Mouse (Mus musculus): ENCODE results near the gene Acox1.

The Acox1 gene

DNA sequence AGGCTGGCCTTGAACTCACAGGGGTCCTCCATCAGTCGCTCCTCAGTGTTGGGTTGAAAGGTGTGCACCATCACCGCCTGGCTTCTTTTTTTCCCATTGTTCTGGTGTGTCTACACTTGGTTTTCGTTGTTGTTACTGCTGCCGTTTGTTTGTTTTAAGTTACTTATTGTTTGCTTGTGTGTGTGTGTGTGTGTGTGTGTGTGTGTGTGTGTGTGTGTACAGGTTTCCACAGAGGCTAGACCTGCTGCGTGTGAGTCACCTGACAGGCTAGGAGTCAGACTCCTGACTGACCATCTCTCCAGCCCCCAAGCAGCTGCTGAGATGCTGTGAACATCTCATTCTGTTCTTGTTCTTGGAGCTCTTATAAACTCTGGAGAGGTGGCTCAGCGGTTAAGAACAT lies 14.0 kb upstream of the Acox1 start:
- DNase-seq (ENCODE audit: low read depth, low spot score): no peak

DNA sequence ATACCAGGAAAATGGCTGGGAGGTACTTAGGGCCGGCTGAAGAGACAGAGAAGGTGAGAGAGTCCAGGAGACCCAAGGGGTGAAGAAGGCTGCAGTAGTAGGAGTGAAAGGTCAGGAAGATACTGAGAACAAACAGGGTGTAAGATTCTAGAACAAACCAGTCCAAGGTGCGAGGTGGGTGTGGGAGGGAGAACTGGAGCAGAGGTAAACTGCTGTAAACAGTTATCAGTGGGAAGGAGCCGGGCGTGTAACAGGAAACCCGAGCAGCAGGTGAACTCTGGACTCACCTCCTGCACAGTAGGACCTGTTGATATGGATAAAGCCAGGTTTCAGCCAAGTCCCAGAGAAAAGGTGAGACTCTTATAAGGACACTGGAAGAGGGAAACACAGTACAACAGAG lies 11.9 kb upstream of the Acox1 start:
- DNase-seq (ENCODE audit: low read depth, low spot score): no peak

DNA sequence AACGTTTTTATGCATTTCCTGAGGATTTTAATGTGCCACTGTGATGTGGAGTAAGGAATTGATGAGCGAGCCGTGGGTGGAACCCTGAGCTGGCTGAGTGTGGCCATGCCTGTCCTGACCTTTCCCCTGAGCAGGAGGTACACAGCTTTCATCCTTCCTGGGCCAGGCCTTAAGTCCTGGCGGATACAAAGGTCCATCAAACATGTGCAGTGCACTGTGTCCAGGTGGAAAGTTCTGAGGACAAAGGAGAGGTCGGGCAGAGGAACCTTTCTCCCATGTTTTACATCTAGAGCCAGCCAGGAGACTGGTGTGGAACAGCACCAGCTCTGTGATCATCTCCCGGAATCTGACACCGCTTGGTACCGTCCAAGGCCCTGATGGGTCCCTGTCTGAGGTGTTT lies 10.4 kb upstream of the Acox1 start:
- no peak for DNase-seq (ENCODE audit: low read depth, low spot score)

DNA sequence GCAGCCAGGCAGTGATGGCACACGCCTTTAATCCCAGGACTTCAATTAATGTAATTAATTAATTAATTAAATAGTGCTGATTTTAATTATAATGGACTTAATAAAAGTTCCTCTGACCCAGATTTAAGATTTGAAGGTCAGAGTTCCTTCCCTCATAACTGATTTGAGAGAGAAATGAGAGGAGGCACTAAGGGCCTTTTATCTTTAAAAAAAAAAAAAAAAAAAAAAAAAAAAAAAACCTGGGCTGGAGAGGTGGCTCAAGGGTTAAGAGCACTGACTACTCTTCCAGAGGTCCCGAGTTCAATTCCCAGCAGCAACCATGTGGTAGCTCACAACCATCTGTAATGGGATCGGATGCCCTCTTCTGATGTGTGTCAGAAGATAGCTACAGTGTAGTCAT lies 9.8 kb upstream of the Acox1 start:
- DNase-seq (ENCODE audit: low read depth, low spot score): no peak

DNA sequence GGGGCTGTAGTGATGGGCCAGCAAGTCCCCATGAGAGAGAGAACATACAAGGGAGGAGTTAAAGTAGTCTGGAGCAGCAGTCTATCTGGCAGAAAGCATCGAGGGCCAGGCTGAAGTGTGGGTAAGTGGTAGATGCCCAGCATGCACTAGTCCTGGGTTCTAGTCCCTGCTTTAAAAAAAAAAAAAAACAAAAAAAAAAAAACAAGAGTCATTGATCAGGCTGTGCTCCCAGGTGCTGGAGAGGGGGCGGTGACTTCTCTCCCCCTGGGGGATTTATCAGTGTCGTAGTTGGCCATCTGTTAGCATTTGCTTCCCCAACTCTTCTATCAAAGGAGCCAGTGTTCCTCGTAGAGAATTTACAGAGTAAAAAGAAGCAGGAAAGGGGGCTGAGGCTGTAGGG lies 7.8 kb upstream of the Acox1 start:
- DNase-seq (ENCODE audit: low read depth, low spot score): no peak

DNA sequence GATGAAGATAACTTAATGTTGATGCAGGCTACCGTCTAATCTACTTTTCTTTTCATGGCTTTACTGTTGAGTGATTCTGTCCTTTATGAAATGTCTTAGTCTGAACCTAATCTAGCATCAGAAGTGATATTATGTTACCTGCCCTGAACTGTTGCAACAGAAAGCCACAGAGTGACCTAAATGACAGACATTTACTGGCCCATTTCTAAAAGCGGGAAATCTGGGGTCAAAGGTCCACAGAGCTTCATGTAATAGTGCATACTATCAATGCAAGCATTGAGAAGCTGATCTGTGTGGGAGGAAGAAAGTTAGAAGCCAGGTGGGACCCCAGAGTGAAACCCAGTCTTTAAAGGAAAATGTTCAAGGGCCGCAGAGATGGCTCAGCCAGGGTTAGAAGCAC lies 4.3 kb upstream of the Acox1 start:
- no peak for DNase-seq (ENCODE audit: low read depth, low spot score)

DNA sequence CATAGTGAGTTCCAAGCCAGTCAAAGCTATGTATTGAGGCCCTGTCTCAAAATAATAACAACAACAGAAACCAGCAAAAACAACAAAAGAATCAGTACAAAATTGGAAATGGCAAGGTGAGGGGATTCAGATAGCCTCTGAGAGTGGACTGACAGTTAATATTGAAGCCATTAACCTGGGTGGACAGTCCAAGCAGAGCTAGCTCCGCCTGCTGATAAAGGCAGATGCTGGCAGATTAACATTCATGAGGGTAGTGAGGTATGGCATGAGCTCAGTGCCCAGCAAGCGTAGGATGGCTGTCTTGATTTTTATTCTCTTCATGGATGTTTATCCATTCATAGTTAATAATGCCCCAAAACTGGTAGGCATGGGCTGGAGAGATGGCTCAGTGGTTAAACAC lies 2.3 kb upstream of the Acox1 start:
- DNase-seq (ENCODE audit: low read depth, low spot score): no peak

DNA sequence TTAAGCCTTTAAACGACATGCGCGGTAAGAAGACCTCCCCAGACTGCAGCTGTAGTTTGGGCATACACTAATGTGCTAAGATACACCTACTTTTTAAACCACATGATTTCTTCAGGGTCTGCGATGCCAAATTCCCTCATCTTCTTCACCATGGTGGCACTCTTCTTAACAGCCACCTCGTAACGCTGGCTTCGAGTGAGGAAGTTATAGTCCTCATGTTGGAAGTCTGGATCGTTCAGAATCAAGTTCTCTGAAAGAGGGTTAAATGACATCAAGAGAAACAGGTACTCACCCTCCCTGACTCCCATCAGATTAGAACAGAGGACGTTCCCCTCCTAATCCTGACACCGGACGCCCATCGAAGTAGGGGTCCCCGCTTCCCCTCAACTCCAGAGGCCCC lies 713 bp downstream of the Acox1 start:
- DNase-seq (ENCODE audit: low read depth, low spot score): no peak

DNA sequence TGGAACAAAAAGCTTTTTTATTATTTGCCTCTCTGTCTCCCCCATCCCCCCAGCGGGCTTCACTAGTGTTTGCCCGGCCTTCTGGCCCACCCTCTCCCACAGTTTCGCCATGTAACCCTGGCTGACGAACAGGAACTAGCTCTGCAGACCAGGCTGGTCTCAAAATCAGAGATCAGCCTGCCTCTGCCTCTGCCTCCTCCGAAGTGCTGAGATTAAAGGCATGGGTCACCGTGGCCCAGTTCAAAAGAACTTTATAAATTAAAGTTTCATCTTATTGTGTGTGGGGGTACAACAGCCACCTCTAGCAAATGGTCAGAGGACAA lies 1.3 kb downstream of the Acox1 start:
- no peak for DNase-seq (ENCODE audit: low read depth, low spot score)

DNA sequence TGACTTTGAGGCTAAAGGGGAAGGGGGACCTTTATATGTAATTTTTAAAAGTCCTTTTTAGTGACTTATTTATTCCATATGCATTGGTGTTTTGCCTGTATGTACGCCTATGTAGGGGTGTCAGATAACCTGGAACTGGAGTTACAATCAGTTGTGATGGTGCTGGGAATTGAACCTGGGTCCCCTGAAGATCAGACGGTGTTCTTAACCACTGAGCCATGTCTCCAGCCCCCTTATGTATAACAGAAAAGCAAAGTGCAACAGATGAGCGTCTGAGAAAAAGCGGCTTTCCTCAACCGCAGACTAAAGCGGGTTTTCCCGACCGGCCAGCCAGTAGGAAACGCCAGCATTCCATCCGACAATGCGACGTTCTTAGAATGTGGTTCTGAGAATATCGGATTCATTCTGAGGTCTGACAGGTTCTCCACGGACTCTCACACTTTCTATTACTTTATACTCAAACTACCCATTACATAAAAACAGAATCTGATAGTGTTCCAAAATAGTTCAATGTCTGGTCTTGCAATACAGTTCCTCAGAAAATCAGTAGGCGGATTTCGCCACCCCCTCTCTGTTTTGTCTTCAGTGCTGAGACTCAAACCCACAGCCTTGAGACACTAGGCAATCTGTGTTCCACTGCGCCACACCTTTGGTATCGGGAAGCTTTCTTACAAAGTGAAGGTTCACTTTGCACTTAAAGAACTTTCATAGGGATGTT lies 1.8 kb downstream of the Acox1 start:
- no peak for DNase-seq (ENCODE audit: low read depth, low spot score)

DNA sequence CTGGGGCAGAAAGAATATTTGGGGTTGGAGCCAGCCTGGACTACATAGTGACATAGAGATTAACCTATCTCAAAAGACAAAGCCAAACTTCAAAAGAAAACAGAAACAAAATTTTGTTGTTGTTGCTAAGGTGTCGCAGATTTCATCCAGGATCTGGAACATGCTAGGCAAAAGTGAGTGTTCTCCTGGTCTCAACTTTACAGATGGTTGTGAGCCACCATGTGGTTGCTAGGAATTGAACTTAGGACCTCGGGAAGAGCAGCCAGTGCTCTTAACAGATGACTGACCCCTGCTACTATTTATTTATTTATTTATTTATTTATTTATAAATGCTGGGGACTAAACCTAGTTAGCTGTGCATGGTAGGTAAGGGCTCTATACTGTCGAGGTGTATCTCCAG lies 2.5 kb downstream of the Acox1 start:
- no peak for DNase-seq (ENCODE audit: low read depth, low spot score)

DNA sequence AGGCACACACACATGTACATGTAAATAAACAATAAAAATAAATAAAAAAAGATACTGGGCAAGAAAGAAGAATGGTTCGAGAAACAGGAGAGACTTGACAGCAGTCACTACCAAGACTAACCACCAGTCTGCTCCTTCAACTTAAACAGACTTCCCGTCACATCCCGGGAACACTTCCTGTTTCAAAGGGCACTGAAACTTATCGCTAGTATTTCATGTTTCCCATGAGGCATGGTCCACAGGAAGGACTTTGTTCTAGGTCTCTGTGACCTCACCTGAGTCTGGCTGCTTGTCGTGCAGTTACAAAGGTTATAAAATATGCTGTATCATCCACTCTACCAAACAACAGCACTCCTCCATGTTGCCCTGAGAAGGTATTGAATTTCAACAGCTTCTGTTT lies 3.6 kb downstream of the Acox1 start:
- DNase-seq (ENCODE audit: low read depth, low spot score): no peak

DNA sequence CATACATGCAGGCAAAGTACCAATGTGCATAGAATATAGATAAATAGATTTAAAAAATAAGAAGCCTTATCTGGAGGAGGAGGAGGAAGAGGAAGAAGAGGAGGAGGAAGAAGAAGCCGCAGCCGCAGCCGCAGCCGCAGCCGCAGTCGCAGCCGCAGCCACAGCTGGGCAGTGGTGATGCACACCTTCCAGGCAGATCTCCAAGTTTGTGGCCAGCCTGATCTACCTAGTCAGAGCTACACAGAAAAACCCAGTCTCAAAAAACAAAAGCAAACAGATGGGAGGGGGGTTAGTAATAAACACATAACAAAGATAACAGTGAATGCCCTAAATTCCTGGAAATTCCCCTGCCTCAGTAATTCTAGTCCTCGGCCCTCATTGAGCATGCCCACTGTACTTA lies 4.2 kb downstream of the Acox1 start:
- DNase-seq (ENCODE audit: low read depth, low spot score): peak; percentile 34

DNA sequence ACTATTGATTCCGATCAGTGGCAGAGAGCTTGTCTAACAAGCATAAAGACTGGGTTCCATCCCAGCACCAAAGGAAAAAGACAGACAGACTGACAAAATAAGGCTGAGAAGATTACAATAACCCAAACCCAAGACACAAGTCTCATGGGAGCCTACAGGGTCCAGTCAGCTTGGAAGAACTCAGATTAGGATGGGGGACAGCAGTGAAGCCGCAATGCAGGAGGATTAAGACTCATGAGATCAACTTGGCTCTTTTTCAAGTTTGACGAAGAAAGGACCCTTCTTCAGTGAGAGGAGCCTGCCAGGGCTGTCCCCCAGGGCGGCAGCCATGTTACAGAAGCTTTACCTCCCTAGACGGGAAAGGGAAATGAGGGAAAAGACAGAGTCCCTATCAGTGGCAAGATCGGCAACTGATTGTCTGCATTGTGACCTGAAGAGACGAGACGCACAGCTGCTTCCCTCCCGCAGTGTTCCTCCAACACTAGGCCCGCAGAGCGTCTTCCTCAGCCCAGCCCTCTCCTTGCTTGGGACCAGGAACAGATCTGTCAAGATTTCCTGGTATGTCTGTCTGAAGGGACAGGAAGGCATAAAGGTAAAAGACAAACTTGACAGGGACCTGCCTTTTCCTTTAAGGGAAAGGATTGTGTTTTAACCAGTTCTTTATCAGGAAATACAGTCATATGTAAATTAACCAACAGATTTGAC lies 11.5 kb downstream of the Acox1 start:
- no peak for DNase-seq (ENCODE audit: low read depth, low spot score)

DNA sequence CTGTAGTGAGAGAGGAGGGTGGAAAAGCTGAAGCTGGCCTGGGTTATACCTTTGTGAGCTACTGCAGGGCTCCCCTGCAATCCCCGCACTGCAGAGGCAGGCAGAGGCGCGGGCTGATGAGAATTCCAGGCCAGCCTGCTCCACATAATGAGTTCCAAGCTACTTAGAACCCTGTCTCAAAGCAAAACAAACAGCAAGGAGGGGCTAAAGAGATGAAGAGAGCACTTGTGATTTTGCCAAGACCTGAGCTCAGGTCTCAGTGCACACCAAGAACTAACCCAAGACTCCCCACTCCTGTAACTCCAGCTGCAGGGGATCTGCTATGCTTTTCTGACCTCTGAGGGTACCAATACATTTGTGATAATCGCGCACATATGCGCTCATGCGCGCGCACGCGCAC lies 12.5 kb downstream of the Acox1 start:
- DNase-seq (ENCODE audit: low read depth, low spot score): no peak

DNA sequence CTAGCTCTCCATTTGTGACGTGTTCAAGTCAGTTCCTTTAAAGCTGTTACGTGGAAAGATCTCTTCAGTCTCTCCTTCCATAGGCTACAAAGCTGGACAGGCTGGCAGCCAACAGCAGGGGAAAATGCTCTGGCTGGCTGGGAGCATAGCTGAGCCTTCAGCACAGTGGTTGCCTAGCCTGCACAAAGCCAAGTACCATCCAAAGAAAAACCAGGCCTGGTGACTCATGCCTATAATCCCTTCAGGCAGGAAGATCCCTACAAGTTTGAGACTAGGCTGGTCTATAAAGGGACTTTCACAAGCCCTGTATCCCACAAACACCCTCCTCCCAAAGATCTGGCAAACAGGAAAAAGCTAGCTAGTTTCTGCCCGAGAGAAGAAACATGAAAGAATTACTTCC lies 13.0 kb downstream of the Acox1 start:
- DNase-seq (ENCODE audit: low read depth, low spot score): no peak

DNA sequence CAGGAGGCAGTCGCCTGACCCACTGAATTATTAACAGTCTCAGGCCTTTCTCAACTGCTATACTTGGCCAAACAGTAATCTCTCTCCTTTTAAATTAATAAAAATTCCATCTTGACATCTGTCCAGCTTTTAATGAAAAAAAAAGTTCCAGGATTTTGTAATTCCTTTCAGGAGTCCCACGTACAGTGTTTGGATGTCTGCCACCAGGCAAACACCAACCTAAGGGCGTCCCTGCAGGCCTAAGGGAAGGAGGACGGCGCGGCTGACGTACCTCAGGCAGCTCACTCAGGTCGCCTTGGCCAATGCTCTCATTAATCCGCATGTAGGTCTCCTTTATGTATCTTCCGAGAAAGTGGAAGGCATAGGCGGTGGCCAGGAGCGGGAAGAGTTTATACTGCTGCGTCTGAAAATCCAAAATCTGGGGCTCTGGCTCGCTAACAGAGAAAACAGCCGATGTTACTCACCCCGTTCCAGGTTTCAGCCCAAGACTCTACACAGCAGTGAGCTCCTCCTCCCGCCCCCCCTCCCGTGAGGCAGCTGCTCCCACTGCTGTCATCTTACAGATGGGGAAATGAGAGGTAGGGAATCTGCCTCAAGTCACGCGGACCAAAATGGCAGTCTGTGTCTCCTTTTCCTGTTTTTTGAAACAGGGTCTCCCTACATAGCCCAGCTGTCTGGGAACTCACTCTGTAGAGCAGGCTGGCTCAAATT lies 20.3 kb downstream of the Acox1 start:
- DNase-seq (ENCODE audit: low read depth, low spot score): no peak

DNA sequence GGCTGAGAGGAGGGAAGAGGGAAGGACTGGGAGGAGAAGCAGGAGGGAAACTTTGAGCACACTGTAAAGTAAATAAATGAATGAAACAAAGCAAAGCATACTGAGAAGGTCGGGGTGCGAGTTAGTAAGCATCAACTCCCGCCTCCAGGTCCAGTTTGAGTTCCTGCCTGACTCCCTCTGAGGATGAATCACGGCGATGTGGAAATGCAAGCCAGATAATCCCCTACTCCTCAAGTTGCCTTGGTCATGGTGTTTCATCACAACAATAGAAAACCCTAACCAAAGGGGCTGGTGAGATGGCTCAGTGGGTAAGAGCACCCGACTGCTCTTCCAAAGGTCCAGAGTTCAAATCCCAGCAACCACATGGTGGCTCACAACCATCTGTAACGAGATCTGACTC lies 22.8 kb downstream of the Acox1 start:
- DNase-seq (ENCODE audit: low read depth, low spot score): no peak

DNA sequence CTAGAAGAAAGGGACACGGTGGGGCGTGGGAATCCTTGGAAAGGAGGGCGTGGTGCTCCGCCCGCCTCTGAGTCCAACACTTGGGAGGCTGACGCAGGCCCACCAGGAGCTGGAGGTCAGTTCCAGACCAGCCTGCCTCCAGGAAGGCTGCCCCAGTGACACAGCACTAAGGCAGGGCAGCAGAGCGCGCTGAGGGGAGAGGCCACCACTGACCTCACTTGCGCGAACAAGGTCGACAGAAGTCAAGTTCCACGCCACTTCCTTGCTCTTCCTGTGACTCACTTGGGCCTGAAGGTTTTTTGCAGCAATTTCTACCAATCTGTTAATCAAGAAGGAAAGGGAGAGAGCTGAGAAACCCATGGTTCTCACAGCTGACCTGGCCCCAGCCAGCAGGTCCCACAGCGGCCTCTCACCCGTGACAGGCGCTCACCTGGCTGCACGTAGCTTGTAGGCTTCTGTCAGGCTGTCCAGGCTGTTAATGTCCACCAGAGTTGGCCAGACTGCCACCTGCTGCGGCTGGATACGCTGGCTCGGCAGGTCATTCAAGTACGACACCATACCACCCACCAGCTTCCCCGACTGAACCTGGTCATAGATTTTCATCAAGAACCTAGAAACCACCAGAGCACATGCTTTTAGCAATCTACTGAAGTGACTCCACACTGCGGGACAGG lies 23.9 kb downstream of the Acox1 start:
- DNase-seq (ENCODE audit: low read depth, low spot score): no peak

DNA sequence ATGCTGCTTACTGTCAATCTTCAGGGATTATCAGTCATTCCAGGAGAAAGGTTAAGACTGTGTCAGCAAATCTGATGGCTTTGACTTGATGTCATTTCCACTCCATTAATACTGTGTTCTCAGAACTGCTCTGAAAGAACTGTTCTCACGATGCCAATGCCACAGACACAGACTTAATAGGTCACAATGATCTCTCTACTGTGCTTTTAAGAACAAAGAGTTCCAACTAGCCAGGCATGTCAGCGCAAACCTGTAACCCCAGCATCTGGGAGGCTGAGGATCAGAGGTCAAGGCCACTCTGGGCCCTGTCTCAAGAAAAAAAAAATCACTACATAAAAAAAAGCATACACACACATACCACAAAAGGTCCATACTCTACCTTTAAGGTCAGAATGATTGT lies 26.9 kb downstream of the Acox1 start:
- DNase-seq (ENCODE audit: low read depth, low spot score): no peak

DNA sequence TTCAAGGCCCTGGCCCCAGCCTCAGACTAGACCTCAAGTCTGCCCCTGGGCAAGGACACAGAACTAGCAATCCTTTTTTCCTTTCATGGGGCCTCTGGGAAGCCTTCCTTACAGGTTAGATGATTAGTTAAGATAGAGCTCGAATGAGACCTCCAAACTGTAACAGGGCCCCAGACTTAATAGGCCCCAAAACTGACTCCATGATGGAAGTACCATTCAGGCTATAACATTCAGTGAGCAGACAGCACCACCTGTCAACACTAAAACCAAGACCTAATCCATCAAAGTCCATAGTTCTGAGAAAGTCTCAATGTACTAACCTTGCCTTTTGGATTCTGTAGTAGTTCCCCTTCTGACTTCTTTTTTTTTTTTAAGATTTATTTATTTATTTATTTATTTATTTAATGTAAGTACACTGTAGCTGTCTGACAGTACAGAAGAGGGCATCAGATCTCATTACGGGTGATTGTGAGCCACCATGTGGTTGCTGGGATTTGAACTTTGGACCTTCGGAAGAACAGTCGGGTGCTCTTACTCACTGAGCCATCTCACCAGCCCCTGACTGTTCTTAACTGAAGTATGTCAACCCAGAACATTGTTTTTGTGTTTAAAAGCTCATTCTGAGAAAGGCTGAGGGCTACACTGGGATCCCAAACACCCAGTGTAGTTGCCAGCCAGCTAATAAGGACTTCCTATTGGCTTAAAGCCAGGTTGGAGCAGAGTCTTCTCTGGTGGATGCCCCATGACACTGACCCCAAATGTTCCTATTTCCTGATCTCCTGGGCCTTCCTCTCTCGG lies 28.6 kb downstream of the Acox1 start:
- DNase-seq (ENCODE audit: low read depth, low spot score): no peak

DNA sequence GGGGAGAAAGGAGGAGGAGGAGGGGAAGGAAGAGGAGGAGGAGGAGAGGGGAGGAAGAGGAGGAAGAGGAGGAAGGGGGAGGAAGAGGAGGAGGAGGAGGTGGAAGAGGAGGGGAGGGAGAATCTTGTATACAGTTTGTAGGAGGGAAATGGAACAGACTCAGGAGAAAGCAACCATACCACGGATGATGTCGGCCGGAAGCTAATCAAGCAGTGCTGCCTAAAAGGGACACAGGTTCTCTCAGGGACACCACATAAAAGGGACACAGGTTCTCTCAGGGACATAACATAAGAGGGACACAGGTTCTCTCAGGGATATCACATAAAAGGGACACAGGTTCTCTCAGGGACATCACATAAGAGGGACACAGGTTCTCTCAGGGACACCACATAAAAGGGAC lies 29.6 kb downstream of the Acox1 start:
- no peak for DNase-seq (ENCODE audit: low read depth, low spot score)

Measured in CD4-positive helper T cell, adult 2 months (primary cell).